Mouse (Mus musculus): Measurements from ENCODE around the gene Riox1. TPM values are rescaled to one million over a fixed set of nuclear protein-coding genes. Genes with fewer than 3 reads are reported as not detected.
A peak's percentile ranks its signal among the peaks of the same experiment; 100 is the strongest.

The Riox1 gene
- polyA plus RNA-seq, 1 experiment, result 7.2 TPM

- H3K4me1 ChIP-seq (ENCODE audit: control insufficient read depth, insufficient read depth, low read length), result peaks cover 22% of the 10 kb centered on the region
- peak overlapping the region; percentile 90 for H3K27ac ChIP-seq (ENCODE audit: insufficient read depth, low read depth, low read length)
- peak overlapping the region; percentile 11; the same call in 1 of the 2 replicates for H3K4me3 ChIP-seq (ENCODE audit: insufficient read depth, low read length)
- TF ChIP-seq CTCF (IDR thresholded peaks at IDR 0.05; ENCODE audit: low read depth, low read length) (no peak), POLR2A (IDR thresholded peaks at IDR 0.05; ENCODE audit: borderline replicate concordance, low read depth, low read length) (no peak)
Measured at GRCm38 (mm10) chr12:83947260-83947811, 3.1 kb upstream of the Riox1 start.

- H3K27ac ChIP-seq (ENCODE audit: insufficient read depth, low read depth, low read length), result peak overlapping the region; percentile 89
Measured at GRCm38 (mm10) chr12:83949043-83949442, 1.4 kb upstream of the Riox1 start.

GRCm38 (mm10) chr12:83949776-83950492 is 474 bp upstream of the Riox1 start:
- Histone ChIP-seq H3K27ac (ENCODE audit: insufficient read depth, low read depth, low read length) (peak overlapping the region; percentile 89), H3K4me1 (ENCODE audit: control insufficient read depth, insufficient read depth, low read length) (peaks cover 29% of the 10 kb centered on the region), H3K4me3 (ENCODE audit: insufficient read depth, low read length) (peak overlapping the region; percentile 92)
- TF ChIP-seq CTCF (IDR thresholded peaks at IDR 0.05; ENCODE audit: low read depth, low read length), result no peak
- TF ChIP-seq POLR2A (IDR thresholded peaks at IDR 0.05; ENCODE audit: borderline replicate concordance, low read depth, low read length), result no peak

More at GRCm38 (mm10) chr12:83949043-83949442, 1.4 kb upstream of the Riox1 start:
- H3K4me3 ChIP-seq (ENCODE audit: insufficient read depth, low read length), result peak overlapping the region; percentile 92; the same call in 1 of the 2 replicates
- H3K4me1 ChIP-seq (ENCODE audit: control insufficient read depth, insufficient read depth, low read length), result peaks cover 29% of the 10 kb centered on the region
- TF ChIP-seq POLR2A (IDR thresholded peaks at IDR 0.05; ENCODE audit: borderline replicate concordance, low read depth, low read length) (no peak), CTCF (IDR thresholded peaks at IDR 0.05; ENCODE audit: low read depth, low read length) (no peak)

GRCm38 (mm10) chr12:83950840-83951701 is 663 bp downstream of the Riox1 start:
- no peak for TF ChIP-seq CTCF (IDR thresholded peaks at IDR 0.05; ENCODE audit: low read depth, low read length)
- TF ChIP-seq POLR2A (IDR thresholded peaks at IDR 0.05; ENCODE audit: borderline replicate concordance, low read depth, low read length), result no peak
- Histone ChIP-seq H3K27ac (ENCODE audit: insufficient read depth, low read depth, low read length) (peak overlapping the region; percentile 89), H3K4me3 (ENCODE audit: insufficient read depth, low read length) (peak overlapping the region; percentile 92), H3K4me1 (ENCODE audit: control insufficient read depth, insufficient read depth, low read length) (peaks cover 29% of the 10 kb centered on the region)

GRCm38 (mm10) chr12:83951711-83952575 is 1.5 kb downstream of the Riox1 start:
- TF ChIP-seq POLR2A (IDR thresholded peaks at IDR 0.05; ENCODE audit: borderline replicate concordance, low read depth, low read length), result no peak
- no peak for TF ChIP-seq CTCF (IDR thresholded peaks at IDR 0.05; ENCODE audit: low read depth, low read length)
- Histone ChIP-seq H3K4me3 (ENCODE audit: insufficient read depth, low read length) (peak overlapping the region; percentile 92), H3K27ac (ENCODE audit: insufficient read depth, low read depth, low read length) (0 out of 2 replicates have a peak overlapping the region, but pooled peaks have one; percentile 89), H3K4me1 (ENCODE audit: control insufficient read depth, insufficient read depth, low read length) (peaks cover 27% of the 10 kb centered on the region)

GRCm38 (mm10) chr12:83958278-83958677 is 7.9 kb downstream of the Riox1 start:
- TF ChIP-seq CTCF (IDR thresholded peaks at IDR 0.05; ENCODE audit: low read depth, low read length), result no peak
- TF ChIP-seq POLR2A (IDR thresholded peaks at IDR 0.05; ENCODE audit: borderline replicate concordance, low read depth, low read length), result no peak
- Histone ChIP-seq H3K4me1 (ENCODE audit: control insufficient read depth, insufficient read depth, low read length) (peaks cover 13% of the 10 kb centered on the region), H3K4me3 (ENCODE audit: insufficient read depth, low read length) (no peak overlapping the region)

GRCm38 (mm10) chr12:83965235-83965634 is 14.8 kb downstream of the Riox1 start:
- Histone ChIP-seq H3K4me3 (ENCODE audit: insufficient read depth, low read length) (no peak overlapping the region), H3K27ac (ENCODE audit: insufficient read depth, low read depth, low read length) (no peak overlapping the region), H3K4me1 (ENCODE audit: control insufficient read depth, insufficient read depth, low read length) (no peaks in the 10 kb centered on the region)
- no peak for TF ChIP-seq CTCF (IDR thresholded peaks at IDR 0.05; ENCODE audit: low read depth, low read length)
- no peak for TF ChIP-seq POLR2A (IDR thresholded peaks at IDR 0.05; ENCODE audit: borderline replicate concordance, low read depth, low read length)

More at GRCm38 (mm10) chr12:83958278-83958677, 7.9 kb downstream of the Riox1 start:
- H3K27ac ChIP-seq (ENCODE audit: insufficient read depth, low read depth, low read length), result no peak overlapping the region

- no peak overlapping the region for H3K4me3 ChIP-seq (ENCODE audit: insufficient read depth, low read length)
- H3K27ac ChIP-seq (ENCODE audit: insufficient read depth, low read depth, low read length), result no peak overlapping the region
- H3K4me1 ChIP-seq (ENCODE audit: control insufficient read depth, insufficient read depth, low read length), result no peaks in the 10 kb centered on the region
- TF ChIP-seq CTCF (IDR thresholded peaks at IDR 0.05; ENCODE audit: low read depth, low read length) (peak; percentile 83), POLR2A (IDR thresholded peaks at IDR 0.05; ENCODE audit: borderline replicate concordance, low read depth, low read length) (no peak)
Measured at GRCm38 (mm10) chr12:83972117-83972516, 21.7 kb downstream of the Riox1 start.

- TF ChIP-seq POLR2A (IDR thresholded peaks at IDR 0.05; ENCODE audit: borderline replicate concordance, low read depth, low read length), result no peak
- no peak for TF ChIP-seq CTCF (IDR thresholded peaks at IDR 0.05; ENCODE audit: low read depth, low read length)
- H3K27ac ChIP-seq (ENCODE audit: insufficient read depth, low read depth, low read length), result no peak overlapping the region
- H3K4me3 ChIP-seq (ENCODE audit: insufficient read depth, low read length), result no peak overlapping the region
- H3K4me1 ChIP-seq (ENCODE audit: control insufficient read depth, insufficient read depth, low read length), result no peaks in the 10 kb centered on the region
Measured at GRCm38 (mm10) chr12:83978862-83979261, 28.5 kb downstream of the Riox1 start.

Data from bone marrow macrophage, adult 2 months (primary cell).